Mouse (Mus musculus) embryonic facial prominence, embryonic 11.5 days (tissue): ENCODE measurements around the gene Cx3cr1. TPM values are rescaled to one million over a fixed set of nuclear protein-coding genes. Genes with fewer than 3 reads are reported as not detected.

Experiments
- ATAC-seq: fragments of 200-750 bp; cut with Nextera tagmentation; replicated peaks from 2 replicates; pipeline ENCODE4 v1.8.0; 2017; ENCODE audit warnings: low read depth; ENCODE audit not compliant: insufficient number of reproducible peaks, low FRiP score, low TSS enrichment
- DNase-seq: peaks from one replicate; pipeline ENCODE4 v3.0.0-alpha.2; 2015; ENCODE audit warnings: low spot score
- H3K27ac ChIP-seq: fragments of 300-500 bp; sonication (generic); replicated peaks from 2 replicates; pipeline ENCODE4 v1.5.1; 2014; ENCODE audit warnings: mild to moderate bottlenecking, low read depth, low read length, control low read depth
- H3K27me3 ChIP-seq: fragments of 300-500 bp; sonication (generic); 2 replicates; pipeline ENCODE4 v1.6.1; 2014; ENCODE audit warnings: mild to moderate bottlenecking, low read length, moderate library complexity, mixed read lengths; ENCODE audit not compliant: control insufficient read depth, insufficient read depth
- H3K36me3 ChIP-seq: fragments of 300-500 bp; sonication (generic); replicated peaks from 2 replicates; pipeline ENCODE4 v1.6.1; 2014; ENCODE audit warnings: low read depth, mild to moderate bottlenecking, low read length, moderate library complexity, mixed read lengths; ENCODE audit not compliant: control insufficient read depth, insufficient read depth
- H3K4me1 ChIP-seq: fragments of 300-500 bp; sonication (generic); 2 replicates; pipeline ENCODE4 v1.6.1; 2014; ENCODE audit warnings: low read length, mixed read lengths; ENCODE audit not compliant: control insufficient read depth, insufficient read depth
- H3K4me2 ChIP-seq: fragments of 300-500 bp; sonication (generic); 2 replicates; pipeline ENCODE4 v1.6.1; 2014; ENCODE audit warnings: low read depth, mild to moderate bottlenecking, control low read depth, low read length, moderate library complexity
- H3K4me3 ChIP-seq: fragments of 300-500 bp; sonication (generic); 2 replicates; pipeline ENCODE4 v1.5.1; 2014; ENCODE audit warnings: low read depth, low read length, control low read depth
- H3K9ac ChIP-seq: fragments of 300-500 bp; sonication (generic); replicated peaks from 2 replicates; pipeline ENCODE4 v1.6.1; 2014; ENCODE audit warnings: mild to moderate bottlenecking, control low read depth, low read length
- H3K9me3 ChIP-seq: fragments of 300-500 bp; sonication (generic); replicated peaks from 2 replicates; pipeline ENCODE4 v1.6.1; 2016; ENCODE audit warnings: mild to moderate bottlenecking, low read length, inconsistent platforms, mixed read lengths; ENCODE audit not compliant: control insufficient read depth
- WGBS: fragments of 180-500 bp; shearing (Covaris S2); extraction: QIAGEN DNeasy Blood & Tissue Kit; methylation state at CpG from one replicate; pipeline ENCODE4 v1.1.7; 2014; 5-methylcytosine and 5-hydroxymethylcytosine counted together
- polyA plus RNA-seq: library from polyadenylated mRNA; unstranded; fragments of >200 nt; fragmentation: Nextera tagmentation; extraction: Ambion mirVana; gene quantifications from 2 replicates; pipeline ENCODE4 v1.2.1, GENCODE M21; 2014

The Cx3cr1 gene
- polyA plus RNA-seq, 1 experiment from 2014 or later, result 2.4 TPM

- no peaks in the 10 kb centered on the region for H3K36me3 ChIP-seq
- H3K4me1 ChIP-seq, result no peaks in the 10 kb centered on the region
- H3K27ac ChIP-seq, result no peak overlapping the region
- no peaks in the 10 kb centered on the region for H3K9me3 ChIP-seq
- H3K4me2 ChIP-seq, result peak overlapping the region; percentile 89
- 0 out of 2 replicates have a peak overlapping the region, but pooled peaks have one; percentile 15 for H3K9ac ChIP-seq
- peak overlapping the region; percentile 34 for H3K4me3 ChIP-seq
- ATAC-seq (peak; percentile 93), DNase-seq (peak; percentile 96)
- 2% methylated on average over 59 of the region's 60 CpGs for WGBS
- no peaks in the 10 kb centered on the region for H3K27me3 ChIP-seq
These were observed 58.7 kb downstream of the Cx3cr1 start for GRCm38 (mm10) chr9:120010781-120011511.

GRCm38 (mm10) chr9:120009871-120010270 lies 59.8 kb downstream of the Cx3cr1 start:
- Histone ChIP-seq H3K9ac (no peak overlapping the region), H3K36me3 (no peaks in the 10 kb centered on the region), H3K4me1 (no peaks in the 10 kb centered on the region), H3K9me3 (no peaks in the 10 kb centered on the region), H3K27ac (no peak overlapping the region), H3K4me3 (no peak overlapping the region), H3K4me2 (no peak overlapping the region), H3K27me3 (no peaks in the 10 kb centered on the region)
- ATAC-seq (no peak), DNase-seq (no peak)
- 92% methylated on average over 3 of the region's 3 CpGs for WGBS

GRCm38 (mm10) chr9:120009226-120009841 lies 60.3 kb downstream of the Cx3cr1 start:
- no peak overlapping the region for H3K9ac ChIP-seq
- no peak overlapping the region for H3K27ac ChIP-seq
- no peak overlapping the region for H3K4me2 ChIP-seq
- 78% methylated on average over 7 of the region's 7 CpGs for WGBS
- no peaks in the 10 kb centered on the region for H3K4me1 ChIP-seq
- DNase-seq (no peak), ATAC-seq (no peak)
- H3K36me3 ChIP-seq, result no peaks in the 10 kb centered on the region
- H3K4me3 ChIP-seq, result no peak overlapping the region
- H3K9me3 ChIP-seq, result no peaks in the 10 kb centered on the region
- no peaks in the 10 kb centered on the region for H3K27me3 ChIP-seq

GRCm38 (mm10) chr9:120007833-120008232 lies 61.8 kb downstream of the Cx3cr1 start:
- Histone ChIP-seq H3K4me1 (no peaks in the 10 kb centered on the region), H3K9ac (no peak overlapping the region), H3K27me3 (no peaks in the 10 kb centered on the region), H3K4me2 (no peak overlapping the region), H3K27ac (no peak overlapping the region), H3K9me3 (no peaks in the 10 kb centered on the region), H3K4me3 (no peak overlapping the region), H3K36me3 (no peaks in the 10 kb centered on the region)
- DNase-seq (no peak), ATAC-seq (no peak)
- 85% methylated on average over 1 of the region's 1 CpGs for WGBS

GRCm38 (mm10) chr9:120005936-120006335 lies 63.7 kb downstream of the Cx3cr1 start:
- Histone ChIP-seq H3K27ac (no peak overlapping the region), H3K4me3 (no peak overlapping the region), H3K9me3 (no peaks in the 10 kb centered on the region), H3K36me3 (no peaks in the 10 kb centered on the region), H3K4me2 (no peak overlapping the region), H3K4me1 (peaks cover 3% of the 10 kb centered on the region; the same call in 1 of the 2 replicates), H3K27me3 (no peaks in the 10 kb centered on the region), H3K9ac (no peak overlapping the region)
- ATAC-seq, result no peak
- DNase-seq, result no peak
- WGBS, result 77% methylated on average over 3 of the region's 3 CpGs

- H3K36me3 ChIP-seq, result no peaks in the 10 kb centered on the region
- no peaks in the 10 kb centered on the region for H3K9me3 ChIP-seq
- peaks cover 3% of the 10 kb centered on the region; the same call in 1 of the 2 replicates for H3K4me1 ChIP-seq
- no peak overlapping the region for H3K4me3 ChIP-seq
- no peaks in the 10 kb centered on the region for H3K27me3 ChIP-seq
- H3K9ac ChIP-seq, result no peak overlapping the region
- H3K4me2 ChIP-seq, result no peak overlapping the region
- WGBS, result 80% methylated on average over 5 of the region's 5 CpGs
- ATAC-seq, result no peak
- no peak for DNase-seq
- no peak overlapping the region for H3K27ac ChIP-seq
These were observed 66.8 kb downstream of the Cx3cr1 start for GRCm38 (mm10) chr9:120002893-120003292.

- no peaks in the 10 kb centered on the region for H3K36me3 ChIP-seq
- peak overlapping the region; percentile 55 for H3K9ac ChIP-seq
- ATAC-seq (peak; percentile 83), DNase-seq (peak; percentile 94)
- peak overlapping the region; percentile 58 for H3K4me2 ChIP-seq
- H3K27me3 ChIP-seq, result no peaks in the 10 kb centered on the region
- H3K9me3 ChIP-seq, result no peaks in the 10 kb centered on the region
- peaks cover 3% of the 10 kb centered on the region; the same call in 1 of the 2 replicates for H3K4me1 ChIP-seq
- H3K27ac ChIP-seq, result peak overlapping the region; percentile 35; the same call in 1 of the 2 replicates
- H3K4me3 ChIP-seq, result peak overlapping the region; percentile 30
- WGBS, result 9% methylated on average over 31 of the region's 31 CpGs
These were observed 67.5 kb downstream of the Cx3cr1 start for GRCm38 (mm10) chr9:120001945-120002725.
